Mouse (Mus musculus) lung, postnatal 14 days (tissue): ENCODE measurements around the gene Usp36.
"Not testable (repeated sequence)": the region's sequence is repeated elsewhere in the genome, so short reads cannot be mapped to it uniquely, and the experiment has no call there.

Experiments
- DNase-seq: peaks from one replicate; pipeline ENCODE4 v3.0.0; 2021

The Usp36 gene

GRCm38 (mm10) chr11:118289999-118290889 is at the start of gene Usp36:
Gene Usp36, minus strand, starts transcription at chr11:118290244.
- peak; percentile 100 for DNase-seq

GRCm38 (mm10) chr11:118337491-118338168 is 47.6 kb upstream of the Usp36 start:
- no peak for DNase-seq

DNA sequence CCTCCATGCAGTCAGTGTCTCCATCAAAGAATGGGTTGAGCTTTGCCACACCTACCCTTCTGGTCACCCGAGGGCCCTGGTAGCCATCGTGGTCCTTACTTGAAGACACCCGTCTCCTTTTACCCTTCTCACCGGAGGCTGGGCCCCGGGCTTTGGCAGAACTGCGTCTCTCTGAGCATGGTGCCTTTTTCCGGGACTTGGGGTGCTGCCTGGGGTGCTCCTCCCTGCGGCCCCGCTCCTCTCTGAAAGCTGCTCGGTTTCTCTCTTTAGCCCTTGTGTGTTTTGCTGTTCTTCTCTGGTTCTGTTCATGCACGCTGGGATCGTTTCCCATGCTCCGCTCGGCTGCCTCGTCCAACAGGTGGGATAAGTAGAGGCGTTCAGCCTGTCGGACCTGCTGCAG is 43.4 kb upstream of the Usp36 start:
- no peak for DNase-seq

GRCm38 (mm10) chr11:118332376-118332775 is 42.3 kb upstream of the Usp36 start:
- no peak for DNase-seq

- no peak for DNase-seq
These were observed 40.7 kb upstream of the Usp36 start for GRCm38 (mm10) chr11:118330777-118331176.

DNA sequence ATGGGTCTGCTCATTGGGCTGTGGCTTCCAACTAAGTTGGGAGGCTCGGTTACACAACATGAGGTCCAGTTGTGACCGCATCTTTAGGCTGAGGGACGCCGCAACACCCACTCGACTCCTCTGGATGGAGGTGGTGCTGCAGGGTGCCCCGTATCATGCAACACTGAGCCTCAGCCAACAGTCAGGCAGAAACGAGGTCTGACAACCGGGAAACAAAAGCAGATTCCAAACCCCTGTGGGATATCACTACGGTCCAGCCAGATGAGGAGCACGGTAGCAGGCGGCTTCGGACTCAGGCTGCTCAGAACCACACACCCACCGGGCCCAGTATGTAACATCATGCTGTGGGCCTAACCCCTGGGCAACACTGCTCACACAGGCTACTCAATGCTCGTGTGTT is 40.3 kb upstream of the Usp36 start:
- no peak for DNase-seq

GRCm38 (mm10) chr11:118328947-118329346 is 38.9 kb upstream of the Usp36 start:
- DNase-seq, result no peak

DNA sequence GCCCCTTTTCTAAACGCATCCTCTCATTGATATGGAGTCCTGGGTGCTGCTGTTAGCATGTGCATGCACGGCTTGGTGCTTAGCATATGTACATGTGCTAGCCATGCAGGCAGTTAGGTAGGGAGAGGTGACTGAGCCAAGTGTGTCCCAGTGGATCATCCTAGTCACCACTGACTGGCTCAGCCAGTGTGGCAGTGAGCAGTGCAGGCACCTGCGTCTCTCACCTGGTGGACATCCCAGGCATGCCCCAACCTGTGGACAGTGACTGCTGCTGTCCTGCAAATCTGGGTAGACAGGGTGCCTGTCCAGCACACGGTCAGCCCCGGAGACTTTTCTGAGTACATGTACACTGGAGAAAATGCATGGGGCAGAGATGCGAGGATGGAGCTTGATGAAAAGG is 38.5 kb upstream of the Usp36 start:
- DNase-seq, result no peak

GRCm38 (mm10) chr11:118326991-118327971 is 37.2 kb upstream of the Usp36 start:
- DNase-seq, result peak; percentile 69

GRCm38 (mm10) chr11:118326491-118326890 is 36.4 kb upstream of the Usp36 start:
- DNase-seq, result no peak

DNA sequence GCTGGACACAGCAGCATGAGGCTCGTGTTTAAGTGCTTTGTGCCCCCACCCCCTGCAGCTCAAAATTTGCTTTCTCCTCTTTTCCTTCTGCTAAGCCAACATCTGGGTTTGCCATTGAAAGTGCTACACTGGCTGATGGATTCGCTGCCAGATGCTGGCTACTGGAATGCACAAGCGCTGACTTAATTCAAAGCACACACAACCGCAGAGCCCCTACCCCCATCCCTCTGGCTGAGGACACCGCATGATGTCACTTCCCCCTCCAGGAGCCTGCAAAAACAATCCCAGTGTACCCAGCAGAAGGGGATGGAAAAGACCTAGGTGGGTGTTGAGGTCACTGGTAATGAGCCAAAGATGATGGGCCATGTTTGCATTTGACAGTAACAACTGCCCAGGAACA is 34.5 kb upstream of the Usp36 start:
- DNase-seq, result no peak

DNA sequence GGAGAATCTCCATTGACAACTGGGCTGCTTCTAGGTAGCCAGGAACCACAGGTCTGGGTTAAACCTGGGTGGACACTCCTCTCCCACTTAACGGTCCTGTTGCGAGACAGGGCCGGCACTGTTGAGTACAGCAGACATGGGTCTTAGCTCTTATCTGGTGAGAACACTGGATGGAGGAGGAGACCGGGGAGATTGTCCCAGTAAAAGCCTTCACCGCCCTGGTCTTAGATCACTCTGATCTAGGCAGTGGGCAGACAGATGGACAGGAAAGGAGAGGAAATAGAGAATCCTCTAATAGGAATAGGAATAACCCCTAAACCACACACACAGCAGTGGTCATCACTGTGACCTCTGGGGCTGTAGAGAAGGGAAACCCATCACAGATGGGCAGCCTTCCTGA is 33.9 kb upstream of the Usp36 start:
- DNase-seq, result no peak

GRCm38 (mm10) chr11:118322647-118323046 is 32.6 kb upstream of the Usp36 start:
- no peak for DNase-seq

- no peak for DNase-seq
These were observed 31.9 kb upstream of the Usp36 start for GRCm38 (mm10) chr11:118321971-118322370.

DNA sequence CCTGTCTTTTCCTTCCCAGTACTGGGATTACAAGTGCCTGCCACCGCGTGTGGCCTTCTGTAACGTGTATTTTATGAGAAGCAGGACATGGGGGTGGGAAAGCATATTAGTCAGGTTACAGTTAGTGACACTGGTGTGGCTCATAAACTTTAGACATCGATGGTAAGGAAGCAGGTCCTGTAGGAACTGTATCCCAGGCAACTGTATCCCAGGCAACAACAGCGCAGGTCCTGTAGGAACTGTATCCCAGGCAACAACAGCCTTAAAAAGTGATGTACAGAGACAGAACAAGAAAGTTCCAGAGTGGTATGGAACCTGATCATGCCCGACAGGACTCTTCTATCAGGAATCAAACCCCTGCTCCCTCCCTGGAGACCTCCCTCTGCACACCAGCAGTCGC is 31.5 kb upstream of the Usp36 start:
- DNase-seq, result no peak

GRCm38 (mm10) chr11:118318678-118319077 is 28.6 kb upstream of the Usp36 start:
- DNase-seq, result peak; percentile 69

DNA sequence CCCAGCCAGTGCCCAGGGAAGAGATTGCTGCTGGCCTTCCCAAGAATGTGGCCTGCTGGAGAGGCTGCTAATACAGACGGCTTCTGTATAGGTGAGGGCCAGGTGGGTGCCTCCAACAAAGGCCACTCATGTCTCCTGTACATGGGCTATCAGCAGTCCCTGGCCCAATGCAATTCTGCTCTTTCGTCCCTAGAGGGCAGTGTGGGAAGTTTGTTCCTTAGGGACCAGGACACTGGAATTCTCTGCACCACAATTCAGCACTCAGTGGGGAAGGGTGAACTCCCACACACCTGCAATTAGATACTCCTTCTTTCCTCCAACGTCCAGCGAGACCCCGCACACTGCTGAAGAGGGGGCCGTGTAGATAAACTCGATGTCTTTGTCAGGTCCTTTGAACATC is 27.1 kb upstream of the Usp36 start:
- peak; percentile 69 for DNase-seq

DNA sequence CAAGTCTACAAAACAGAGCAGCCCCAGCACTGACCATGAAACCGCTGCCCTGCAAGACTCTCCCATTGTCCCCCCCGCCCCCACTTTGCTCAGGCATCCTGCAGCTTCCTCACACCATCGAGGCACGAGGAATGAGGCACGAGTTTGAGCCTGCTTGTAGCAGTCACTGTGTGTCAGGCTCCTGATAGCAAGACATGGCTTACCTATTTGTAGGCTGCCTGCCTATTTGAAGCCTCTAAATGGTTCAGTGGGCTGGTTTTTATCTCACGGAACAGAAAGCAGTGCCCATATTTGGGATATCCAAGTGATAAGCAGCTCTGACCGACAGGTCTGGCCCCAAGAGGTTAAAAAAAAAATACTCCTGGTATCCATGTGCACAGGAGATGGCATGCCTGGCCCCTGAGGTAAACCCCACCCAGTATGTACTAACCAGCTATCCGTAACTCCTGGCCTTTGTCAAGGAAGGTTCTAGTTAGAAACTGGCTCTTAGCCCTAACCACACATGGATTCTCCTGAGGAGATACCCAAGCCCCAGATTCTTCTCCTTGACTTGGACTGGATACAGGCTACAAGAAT is 26.3 kb upstream of the Usp36 start:
- DNase-seq, result no peak

- DNase-seq, result no peak
These were observed 22.2 kb upstream of the Usp36 start for GRCm38 (mm10) chr11:118312132-118312723.

GRCm38 (mm10) chr11:118307962-118308361 is 17.9 kb upstream of the Usp36 start:
- not testable (repeated sequence) for DNase-seq

GRCm38 (mm10) chr11:118303959-118304358 is 13.9 kb upstream of the Usp36 start:
- not testable (repeated sequence) for DNase-seq

GRCm38 (mm10) chr11:118298810-118299209 is 8.8 kb upstream of the Usp36 start:
- DNase-seq, result no peak
